11 mouse cellular contexts compared by ENCODE assay signal in genomic region chr7:96500797-96501196, GRCm38 (mm10).
"Had no signal": no experiment of that assay in that cellular context is flagged by ENCODE, and none has a peak within 500 bp of the region (broad histone marks: within the 10 kb centered on the region; RNA-seq: fewer than 3 reads in every experiment).

No protein-coding gene starts in this region.

- H3K36me3 ChIP-seq: limb, embryonic 13.5 days; midbrain, embryonic 12.5 days; neural tube, embryonic 15.5 days had no signal

- H3K4me3 ChIP-seq: limb, embryonic 13.5 days; midbrain, embryonic 12.5 days; myocyte; neural tube, embryonic 15.5 days had no signal

- H3K27ac ChIP-seq: kidney, postnatal 0 days; limb, embryonic 13.5 days; liver, embryonic 14.5 days; midbrain, embryonic 12.5 days had no signal

- DNase-seq: kidney, adult 9 months; kidney, postnatal 36 days; left cerebral cortex, postnatal 4 days; lung, adult 18-20 months; thymus, postnatal 36 days had no signal

- H3K4me2 ChIP-seq: limb, embryonic 13.5 days; midbrain, embryonic 12.5 days; neural tube, embryonic 15.5 days had no signal

- H3K27me3 ChIP-seq: limb, embryonic 13.5 days; neural tube, embryonic 15.5 days had no signal

- H3K9me3 ChIP-seq: limb, embryonic 13.5 days; midbrain, embryonic 12.5 days; neural tube, embryonic 15.5 days had no signal

- H3K9ac ChIP-seq: limb, embryonic 13.5 days; liver, embryonic 14.5 days; midbrain, embryonic 12.5 days; neural tube, embryonic 15.5 days had no signal
